Mouse (Mus musculus) spleen, adult 2 months (tissue): ENCODE measurements around the gene Med22.

Experiments
- CTCF ChIP-seq: fragments of 200-500 bp; IDR thresholded peaks from 2 replicates; pipeline ENCODE4 v1.5.1; 2011; ENCODE audit warnings: mild to moderate bottlenecking, inconsistent platforms; ENCODE audit not compliant: insufficient read depth, insufficient read length, insufficient replicate concordance; ENCODE audit errors: extremely low read depth
- POLR2A ChIP-seq: fragments of 200-500 bp; IDR thresholded peaks from 2 replicates; pipeline ENCODE4 v1.6.1; 2011; ENCODE audit warnings: low read depth, low read length, inconsistent platforms

- TF ChIP-seq POLR2A: no peak
- TF ChIP-seq CTCF: no peak
These were observed 7.2 kb downstream of the Med22 start for GRCm38 (mm10) chr2:26903311-26903710.
